ENCODE assay signal across 8 mouse cellular contexts in genomic region chr11:120347791-120348683, GRCm38 (mm10). TPM values are rescaled to one million over a fixed set of nuclear protein-coding genes. Genes with fewer than 3 reads are reported as not detected.
DNase-seq lines count a peak whose midpoint lies in the region; ATAC-seq and TF ChIP-seq lines count a peak whose summit lies in the region.

Actg1 (minus strand) TSS chr11:120348542.

- H3K4me1 ChIP-seq in bone marrow macrophage, adult 2 months (ENCODE audit: control insufficient read depth, insufficient read depth, low read length) = peaks cover 24% of the 10 kb centered on the region
- H3K4me1 ChIP-seq in embryonic facial prominence, embryonic 15.5 days = peaks cover 42% of the 10 kb centered on the region
- H3K4me1 ChIP-seq in heart, embryonic 10.5 days = peaks cover 34% of the 10 kb centered on the region
- peaks cover 42% of the 10 kb centered on the region for H3K4me1 ChIP-seq in kidney, embryonic 15.5 days
- peaks cover 39% of the 10 kb centered on the region for H3K4me1 ChIP-seq in liver, embryonic 11.5 days (replicated peaks; ENCODE audit: control insufficient read depth, insufficient read depth, low read length)
- H3K4me1 ChIP-seq in stomach, embryonic 15.5 days = peaks cover 28% of the 10 kb centered on the region

- peak within 1 kb of the TSS; percentile 91 for H3K4me3 ChIP-seq in bone marrow macrophage, adult 2 months (ENCODE audit: insufficient read depth, low read length)
- peak within 1 kb of the TSS; percentile 100 for H3K4me3 ChIP-seq in embryonic facial prominence, embryonic 15.5 days (replicated peaks)
- H3K4me3 ChIP-seq in heart, embryonic 10.5 days = peak within 1 kb of the TSS; percentile 95
- H3K4me3 ChIP-seq in kidney, embryonic 15.5 days (replicated peaks) = peak within 1 kb of the TSS; percentile 99
- peak within 1 kb of the TSS; percentile 100 for H3K4me3 ChIP-seq in liver, embryonic 11.5 days (ENCODE audit: low read depth, low read length)
- peak within 1 kb of the TSS; percentile 99 for H3K4me3 ChIP-seq in stomach, embryonic 15.5 days (replicated peaks)

- H3K27ac ChIP-seq in bone marrow macrophage, adult 2 months (ENCODE audit: insufficient read depth, low read depth, low read length) = peak within 1 kb of the TSS; percentile 88
- H3K27ac ChIP-seq in embryonic facial prominence, embryonic 15.5 days (replicated peaks) = peak within 1 kb of the TSS; percentile 99
- H3K27ac ChIP-seq in heart, embryonic 10.5 days = peak within 1 kb of the TSS; percentile 100
- peak within 1 kb of the TSS; percentile 100 for H3K27ac ChIP-seq in kidney, embryonic 15.5 days
- peak within 1 kb of the TSS; percentile 99 for H3K27ac ChIP-seq in liver, embryonic 11.5 days (ENCODE audit: low read depth, low read length)
- H3K27ac ChIP-seq in stomach, embryonic 15.5 days = peak within 1 kb of the TSS; percentile 100

- peak; percentile 84 to 87 for DNase-seq in B cell, adult 2 months
- peak; percentile 91 for DNase-seq in heart, embryonic 10.5 days (ENCODE audit: low spot score)
- DNase-seq in liver, embryonic 11.5 days (ENCODE audit: low spot score) = peak; percentile 88
- peak; percentile 87 for DNase-seq in naive thymus-derived CD4-positive, alpha-beta T cell, adult 2 months (ENCODE audit: low read depth)

- H3K27me3 ChIP-seq in embryonic facial prominence, embryonic 15.5 days = no peaks in the 10 kb centered on the region
- H3K27me3 ChIP-seq in heart, embryonic 10.5 days (ENCODE audit: insufficient read depth, poor library complexity, severe bottlenecking) = no peaks in the 10 kb centered on the region
- H3K27me3 ChIP-seq in kidney, embryonic 15.5 days = no peaks in the 10 kb centered on the region
- no peaks in the 10 kb centered on the region for H3K27me3 ChIP-seq in liver, embryonic 11.5 days (replicated peaks; ENCODE audit: control insufficient read depth, insufficient read depth, low read length)
- no peaks in the 10 kb centered on the region for H3K27me3 ChIP-seq in stomach, embryonic 15.5 days (replicated peaks)

- H3K9me3 ChIP-seq in embryonic facial prominence, embryonic 15.5 days (replicated peaks) = no peaks in the 10 kb centered on the region
- H3K9me3 ChIP-seq in heart, embryonic 10.5 days = no peaks in the 10 kb centered on the region
- no peaks in the 10 kb centered on the region for H3K9me3 ChIP-seq in kidney, embryonic 15.5 days (replicated peaks)
- H3K9me3 ChIP-seq in liver, embryonic 11.5 days (ENCODE audit: control insufficient read depth, low read length) = no peaks in the 10 kb centered on the region
- H3K9me3 ChIP-seq in stomach, embryonic 15.5 days = no peaks in the 10 kb centered on the region

- peak within 1 kb of the TSS; percentile 90 for H3K4me2 ChIP-seq in embryonic facial prominence, embryonic 15.5 days (replicated peaks)
- peak within 1 kb of the TSS; percentile 83 for H3K4me2 ChIP-seq in kidney, embryonic 15.5 days
- peak within 1 kb of the TSS; percentile 95 for H3K4me2 ChIP-seq in liver, embryonic 11.5 days
- H3K4me2 ChIP-seq in stomach, embryonic 15.5 days = peak within 1 kb of the TSS; percentile 79

- peak within 1 kb of the TSS; percentile 100 for H3K9ac ChIP-seq in embryonic facial prominence, embryonic 15.5 days
- peak within 1 kb of the TSS; percentile 100 for H3K9ac ChIP-seq in kidney, embryonic 15.5 days
- peak within 1 kb of the TSS; percentile 100 for H3K9ac ChIP-seq in liver, embryonic 11.5 days (ENCODE audit: low read depth, low read length)
- H3K9ac ChIP-seq in stomach, embryonic 15.5 days = peak within 1 kb of the TSS; percentile 100

- 3% methylated on average over 94 of the region's 103 CpGs for WGBS in embryonic facial prominence, embryonic 15.5 days
- WGBS in heart, embryonic 10.5 days = 2% methylated on average over 103 of the region's 103 CpGs
- WGBS in kidney, embryonic 15.5 days = under 1% methylated on average over 102 of the region's 103 CpGs
- 2% methylated on average over 98 of the region's 103 CpGs for WGBS in liver, embryonic 11.5 days
- 2% methylated on average over 96 of the region's 103 CpGs for WGBS in stomach, embryonic 15.5 days

- H3K36me3 ChIP-seq in embryonic facial prominence, embryonic 15.5 days = peaks cover 9% of the 10 kb centered on the region
- peaks cover 16% of the 10 kb centered on the region for H3K36me3 ChIP-seq in heart, embryonic 10.5 days
- peaks cover 21% of the 10 kb centered on the region for H3K36me3 ChIP-seq in kidney, embryonic 15.5 days
- peaks cover 14% of the 10 kb centered on the region for H3K36me3 ChIP-seq in liver, embryonic 11.5 days (ENCODE audit: control insufficient read depth, insufficient read depth, low read length)
- peaks cover 6% of the 10 kb centered on the region for H3K36me3 ChIP-seq in stomach, embryonic 15.5 days

- peak; percentile 85 for ATAC-seq in embryonic facial prominence, embryonic 15.5 days (ENCODE audit: insufficient number of reproducible peaks, low FRiP score, low TSS enrichment, low read depth)
- ATAC-seq in kidney, embryonic 15.5 days (replicated peaks; ENCODE audit: low FRiP score) = peak; percentile 64
- peak; percentile 79 for ATAC-seq in liver, embryonic 11.5 days (replicated peaks; ENCODE audit: low FRiP score)
- ATAC-seq in stomach, embryonic 15.5 days (ENCODE audit: insufficient read depth, low FRiP score, low read depth) = peak; percentile 70

- no peak for TF ChIP-seq CTCF in bone marrow macrophage, adult 2 months (IDR thresholded peaks at IDR 0.05; ENCODE audit: low read depth, low read length)

- peak; percentile 35; the same call in 1 of the 2 replicates for TF ChIP-seq POLR2A in bone marrow macrophage, adult 2 months (IDR thresholded peaks at IDR 0.05; ENCODE audit: borderline replicate concordance, low read depth, low read length)

RNA-seq across cellular contexts. Expression of gene Actg1, which starts in this region (rescaled TPM):
- polyA plus RNA-seq in bone marrow macrophage, adult 2 months (2012; ENCODE audit: insufficient read depth, insufficient read length, missing spikeins) = 2,086 and 2,131 TPM in 2 replicates
- 2,143 and 2,279 TPM in 2 replicates for polyA plus RNA-seq in embryonic facial prominence, embryonic 15.5 days (2015; fragmentation: Nextera tagmentation; extraction: Ambion mirVana)
- polyA plus RNA-seq in heart, embryonic 10.5 days (2016; fragmentation: Nextera tagmentation; extraction: Ambion mirVana) = 1,513 and 2,033 TPM in 2 replicates
- polyA plus RNA-seq in kidney, embryonic 15.5 days (2015; fragmentation: Nextera tagmentation; extraction: Ambion mirVana) = 2,367 and 2,520 TPM in 2 replicates
- 1,592 and 1,704 TPM in 2 replicates for polyA plus RNA-seq in liver, embryonic 11.5 days (2014; fragmentation: Nextera tagmentation; extraction: Ambion mirVana)
- 2,501 and 2,557 TPM in 2 replicates for polyA plus RNA-seq in stomach, embryonic 15.5 days (2015; fragmentation: Nextera tagmentation; extraction: Ambion mirVana)

Comparison
In these comparisons a context has a peak if more than half of its experiments do, and no peak if none do; other contexts are left out.
1. Peak in every context shown above with its lines: DNase-seq, ATAC-seq, H3K4me3 ChIP-seq and H3K27ac ChIP-seq.